Mouse (Mus musculus): ENCODE measurements around the gene Sec22c. TPM values are rescaled to one million over a fixed set of nuclear protein-coding genes. Genes with fewer than 3 reads are reported as not detected.
A peak's percentile ranks its signal among the peaks of the same experiment; 100 is the strongest.

Gene Sec22c
- polyA plus RNA-seq, 1 experiment from 2014 or later = 6.1 TPM

GRCm38 (mm10) chr9:121641235-121641915 lies 63.9 kb downstream of the Sec22c start:
- Histone ChIP-seq H3K9ac (replicated peaks; ENCODE audit: low read depth) (no peak overlapping the region), H3K27me3 (replicated peaks; ENCODE audit: insufficient read depth, low read length) (peaks cover 27% of the 10 kb centered on the region)

GRCm38 (mm10) chr9:121639790-121640189 lies 65.5 kb downstream of the Sec22c start:
- no peak overlapping the region for H3K4me2 ChIP-seq (replicated peaks; ENCODE audit: low read depth, low read length)
- H3K9me3 ChIP-seq (ENCODE audit: low read length) = no peaks in the 10 kb centered on the region
- no peaks in the 10 kb centered on the region for H3K36me3 ChIP-seq (ENCODE audit: insufficient read depth, low read length)
- ATAC-seq (no peak), DNase-seq (ENCODE audit: low spot score) (no peak)
- 49% methylated on average over 16 of the region's 16 CpGs for WGBS
- H3K27me3 ChIP-seq (replicated peaks; ENCODE audit: insufficient read depth, low read length) = peaks cover 27% of the 10 kb centered on the region
- no peak overlapping the region for H3K27ac ChIP-seq (ENCODE audit: low read length)
- H3K4me1 ChIP-seq (ENCODE audit: insufficient read depth, low read depth, low read length) = peaks cover 10% of the 10 kb centered on the region; the same call in 1 of the 2 replicates
- no peak overlapping the region for H3K9ac ChIP-seq (replicated peaks; ENCODE audit: low read depth)
- H3K4me3 ChIP-seq (ENCODE audit: low read depth, low read length) = no peak overlapping the region
- TF ChIP-seq CTCF (IDR thresholded peaks at IDR 0.05) = no peak

More at GRCm38 (mm10) chr9:121641235-121641915, 63.9 kb downstream of the Sec22c start:
- 14% methylated on average over 27 of the region's 27 CpGs for WGBS
- Histone ChIP-seq H3K4me2 (replicated peaks; ENCODE audit: low read depth, low read length) (peak overlapping the region; percentile 78), H3K9me3 (ENCODE audit: low read length) (no peaks in the 10 kb centered on the region), H3K4me1 (ENCODE audit: insufficient read depth, low read depth, low read length) (peaks cover 10% of the 10 kb centered on the region; the same call in 1 of the 2 replicates), H3K4me3 (ENCODE audit: low read depth, low read length) (peak overlapping the region; percentile 41), H3K27ac (ENCODE audit: low read length) (no peak overlapping the region), H3K36me3 (ENCODE audit: insufficient read depth, low read length) (no peaks in the 10 kb centered on the region)
- DNase-seq (ENCODE audit: low spot score) (peak; percentile 21), ATAC-seq (peak; percentile 2; the same call in 1 of the 2 replicates)
- TF ChIP-seq EP300 (IDR thresholded peaks at IDR 0.05) (no peak), CTCF (IDR thresholded peaks at IDR 0.05) (no peak)

GRCm38 (mm10) chr9:121635835-121636576 lies 69.3 kb downstream of the Sec22c start:
- DNase-seq (ENCODE audit: low spot score) = peak; percentile 12
- Histone ChIP-seq H3K27ac (ENCODE audit: low read length) (no peak overlapping the region), H3K36me3 (ENCODE audit: insufficient read depth, low read length) (no peaks in the 10 kb centered on the region), H3K4me2 (replicated peaks; ENCODE audit: low read depth, low read length) (no peak overlapping the region), H3K4me1 (ENCODE audit: insufficient read depth, low read depth, low read length) (no peaks in the 10 kb centered on the region), H3K4me3 (ENCODE audit: low read depth, low read length) (no peak overlapping the region), H3K9me3 (ENCODE audit: low read length) (no peaks in the 10 kb centered on the region), H3K9ac (replicated peaks; ENCODE audit: low read depth) (no peak overlapping the region), H3K27me3 (replicated peaks; ENCODE audit: insufficient read depth, low read length) (peaks cover 1% of the 10 kb centered on the region; the same call in 1 of the 2 replicates)
- TF ChIP-seq EP300 (IDR thresholded peaks at IDR 0.05) (no peak), CTCF (IDR thresholded peaks at IDR 0.05) (no peak)
- no peak for ATAC-seq
- WGBS = 43% methylated on average over 7 of the region's 7 CpGs

GRCm38 (mm10) chr9:121633306-121633705 lies 72.0 kb downstream of the Sec22c start:
- no peaks in the 10 kb centered on the region for H3K27me3 ChIP-seq (replicated peaks; ENCODE audit: insufficient read depth, low read length)
- DNase-seq (ENCODE audit: low spot score) (no peak), ATAC-seq (no peak)
- H3K9ac ChIP-seq (replicated peaks; ENCODE audit: low read depth) = no peak overlapping the region
- TF ChIP-seq EP300 (IDR thresholded peaks at IDR 0.05) = no peak
- TF ChIP-seq CTCF (IDR thresholded peaks at IDR 0.05) = no peak
- H3K9me3 ChIP-seq (ENCODE audit: low read length) = no peaks in the 10 kb centered on the region
- no peak overlapping the region for H3K4me2 ChIP-seq (replicated peaks; ENCODE audit: low read depth, low read length)
- H3K36me3 ChIP-seq (ENCODE audit: insufficient read depth, low read length) = no peaks in the 10 kb centered on the region
- WGBS = 44% methylated on average over 6 of the region's 6 CpGs
- H3K27ac ChIP-seq (ENCODE audit: low read length) = no peak overlapping the region
- no peaks in the 10 kb centered on the region for H3K4me1 ChIP-seq (ENCODE audit: insufficient read depth, low read depth, low read length)
- no peak overlapping the region for H3K4me3 ChIP-seq (ENCODE audit: low read depth, low read length)

GRCm38 (mm10) chr9:121632891-121633290 lies 72.4 kb downstream of the Sec22c start:
- no peaks in the 10 kb centered on the region for H3K27me3 ChIP-seq (replicated peaks; ENCODE audit: insufficient read depth, low read length)
- H3K27ac ChIP-seq (ENCODE audit: low read length) = no peak overlapping the region
- no peak overlapping the region for H3K4me3 ChIP-seq (ENCODE audit: low read depth, low read length)
- H3K9me3 ChIP-seq (ENCODE audit: low read length) = no peaks in the 10 kb centered on the region
- no peak for DNase-seq (ENCODE audit: low spot score)
- no peaks in the 10 kb centered on the region for H3K36me3 ChIP-seq (ENCODE audit: insufficient read depth, low read length)
- no peak overlapping the region for H3K4me2 ChIP-seq (replicated peaks; ENCODE audit: low read depth, low read length)
- WGBS = 78% methylated on average over 10 of the region's 10 CpGs
- TF ChIP-seq CTCF (IDR thresholded peaks at IDR 0.05) = no peak
- no peak for TF ChIP-seq EP300 (IDR thresholded peaks at IDR 0.05)
- ATAC-seq = no peak
- no peaks in the 10 kb centered on the region for H3K4me1 ChIP-seq (ENCODE audit: insufficient read depth, low read depth, low read length)
- H3K9ac ChIP-seq (replicated peaks; ENCODE audit: low read depth) = no peak overlapping the region

- Histone ChIP-seq H3K36me3 (ENCODE audit: insufficient read depth, low read length) (no peaks in the 10 kb centered on the region), H3K9me3 (ENCODE audit: low read length) (no peaks in the 10 kb centered on the region), H3K4me2 (replicated peaks; ENCODE audit: low read depth, low read length) (no peak overlapping the region), H3K27me3 (replicated peaks; ENCODE audit: insufficient read depth, low read length) (no peaks in the 10 kb centered on the region), H3K4me3 (ENCODE audit: low read depth, low read length) (no peak overlapping the region), H3K4me1 (ENCODE audit: insufficient read depth, low read depth, low read length) (no peaks in the 10 kb centered on the region), H3K9ac (replicated peaks; ENCODE audit: low read depth) (no peak overlapping the region), H3K27ac (ENCODE audit: low read length) (no peak overlapping the region)
- WGBS = 45% methylated on average over 4 of the region's 4 CpGs
- ATAC-seq (no peak), DNase-seq (ENCODE audit: low spot score) (peak; percentile 27)
- TF ChIP-seq EP300 (IDR thresholded peaks at IDR 0.05) (no peak), CTCF (IDR thresholded peaks at IDR 0.05) (no peak)
Measured at GRCm38 (mm10) chr9:121631946-121632345, 73.3 kb downstream of the Sec22c start.
